Mouse (Mus musculus) cerebral cortex, adult 2 months (tissue): ENCODE results near the gene Ano2.

Experiments
- WGBS: fragments of 180-500 bp; shearing (Covaris S2); methylation state at CpG from one replicate; pipeline ENCODE4 v1.1.7; 2018; 5-methylcytosine and 5-hydroxymethylcytosine counted together

Ano2 gene

GRCm38 (mm10) chr6:125743203-125744100 lies 53.2 kb downstream of the Ano2 start:
- WGBS: 86% methylated on average over 10 of the region's 10 CpGs

DNA sequence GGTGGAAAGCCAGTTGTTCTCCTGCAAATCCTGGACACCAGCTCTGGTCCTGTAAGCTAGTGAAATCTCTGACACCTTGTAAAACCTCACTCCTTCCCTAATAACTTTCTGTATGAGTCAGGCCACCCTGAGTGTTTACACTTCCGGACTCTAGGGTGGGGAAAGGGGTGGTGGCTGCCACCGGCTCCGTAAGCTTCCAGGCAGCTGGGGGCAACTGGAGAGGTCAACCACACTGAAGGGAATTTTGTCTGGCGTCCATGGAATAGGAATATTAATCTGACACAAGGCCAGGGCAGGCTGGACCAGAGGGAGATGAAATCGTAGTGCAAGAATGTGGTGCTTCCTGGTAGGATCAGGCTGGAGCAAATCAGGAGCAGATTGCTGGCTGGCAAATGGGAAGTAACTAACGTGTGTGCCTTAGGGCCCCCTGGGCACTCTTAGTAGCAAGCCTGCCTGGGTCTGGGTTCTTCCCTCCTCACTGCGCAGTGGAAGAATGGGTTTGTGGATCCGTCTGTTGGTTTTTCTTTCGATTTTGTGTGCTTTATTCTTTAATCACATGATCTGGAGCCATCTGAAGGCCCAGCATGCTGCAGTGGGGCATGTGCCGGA lies 57.2 kb downstream of the Ano2 start:
- 82% methylated on average over 10 of the region's 10 CpGs for WGBS

- 68% methylated on average over 3 of the region's 3 CpGs for WGBS
These were observed 58.4 kb downstream of the Ano2 start for GRCm38 (mm10) chr6:125748646-125749045.

GRCm38 (mm10) chr6:125762851-125763519 lies 72.8 kb downstream of the Ano2 start:
- 75% methylated on average over 11 of the region's 11 CpGs for WGBS

DNA sequence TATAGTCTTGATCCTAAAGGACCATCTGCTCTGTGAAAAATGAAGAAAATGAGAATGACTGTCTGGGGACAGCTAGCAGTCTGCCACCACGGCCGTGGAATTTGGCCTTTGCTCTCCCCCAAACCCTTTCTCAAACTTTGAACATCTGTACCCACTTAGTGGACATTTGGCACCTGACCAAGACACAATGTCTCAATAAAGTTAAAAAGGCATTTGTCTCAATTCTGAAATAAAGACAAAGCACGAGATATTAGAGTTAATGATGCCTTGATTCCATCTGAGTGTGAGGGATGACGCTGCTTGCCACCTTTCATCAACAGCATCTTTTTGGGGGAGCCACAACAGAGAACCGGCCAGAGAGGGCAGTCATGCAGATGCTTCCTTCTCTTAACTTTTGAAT lies 83.0 kb downstream of the Ano2 start:
- 59% methylated on average over 5 of the region's 5 CpGs for WGBS

- 56% methylated on average over 5 of the region's 5 CpGs for WGBS
These were observed 86.1 kb downstream of the Ano2 start for GRCm38 (mm10) chr6:125776291-125776690.

DNA sequence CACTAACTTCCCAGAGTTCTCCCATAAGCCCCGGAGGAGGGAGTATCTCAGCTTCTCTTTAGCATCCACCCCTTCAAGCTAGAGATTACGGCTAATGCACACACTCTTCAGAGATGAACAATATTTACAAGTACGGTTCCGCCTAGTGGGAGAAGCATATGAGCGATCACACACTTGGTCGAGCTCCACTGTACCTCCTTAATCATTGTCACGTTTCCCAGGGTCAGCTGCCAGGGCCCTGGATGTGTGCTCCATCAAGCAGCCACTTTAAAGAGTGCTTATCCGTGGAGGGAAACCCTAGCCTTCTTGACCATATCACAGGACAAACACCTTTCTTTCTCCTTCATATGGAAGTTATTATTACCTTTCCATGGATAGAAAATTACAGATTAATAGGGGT lies 112.7 kb downstream of the Ano2 start:
- WGBS: 91% methylated on average over 8 of the region's 8 CpGs

DNA sequence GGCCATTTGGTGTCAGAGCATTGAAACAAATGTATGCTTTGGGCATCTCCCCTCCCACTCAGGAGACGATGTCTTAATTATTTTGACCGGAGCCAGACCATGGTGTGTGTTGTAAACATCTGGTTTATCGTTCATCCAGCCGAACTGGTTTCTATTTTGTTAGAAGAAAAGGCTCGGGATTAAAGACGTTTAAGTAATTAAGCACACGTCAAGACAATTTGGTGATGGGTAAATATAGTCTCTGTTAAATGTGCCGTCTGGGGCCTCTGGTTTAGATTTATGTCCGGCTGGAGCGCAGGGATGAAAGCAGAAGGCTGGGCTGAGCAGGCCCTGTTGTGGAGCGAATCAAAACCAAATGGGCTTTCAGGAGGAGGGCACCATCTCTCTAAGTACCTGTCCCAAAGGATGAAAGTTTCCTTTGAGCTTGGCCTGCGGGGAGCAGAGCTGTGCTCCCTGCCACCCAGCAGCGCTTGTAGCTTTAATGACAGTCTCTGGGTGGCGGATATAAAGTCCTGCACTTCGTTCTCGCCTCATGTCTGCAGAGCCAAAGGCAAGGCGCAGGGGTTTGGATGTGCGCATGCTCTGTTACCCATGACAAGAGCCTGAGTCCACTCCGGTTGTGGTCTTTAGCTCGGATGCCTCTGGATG lies 113.3 kb downstream of the Ano2 start:
- WGBS: 62% methylated on average over 20 of the region's 20 CpGs

DNA sequence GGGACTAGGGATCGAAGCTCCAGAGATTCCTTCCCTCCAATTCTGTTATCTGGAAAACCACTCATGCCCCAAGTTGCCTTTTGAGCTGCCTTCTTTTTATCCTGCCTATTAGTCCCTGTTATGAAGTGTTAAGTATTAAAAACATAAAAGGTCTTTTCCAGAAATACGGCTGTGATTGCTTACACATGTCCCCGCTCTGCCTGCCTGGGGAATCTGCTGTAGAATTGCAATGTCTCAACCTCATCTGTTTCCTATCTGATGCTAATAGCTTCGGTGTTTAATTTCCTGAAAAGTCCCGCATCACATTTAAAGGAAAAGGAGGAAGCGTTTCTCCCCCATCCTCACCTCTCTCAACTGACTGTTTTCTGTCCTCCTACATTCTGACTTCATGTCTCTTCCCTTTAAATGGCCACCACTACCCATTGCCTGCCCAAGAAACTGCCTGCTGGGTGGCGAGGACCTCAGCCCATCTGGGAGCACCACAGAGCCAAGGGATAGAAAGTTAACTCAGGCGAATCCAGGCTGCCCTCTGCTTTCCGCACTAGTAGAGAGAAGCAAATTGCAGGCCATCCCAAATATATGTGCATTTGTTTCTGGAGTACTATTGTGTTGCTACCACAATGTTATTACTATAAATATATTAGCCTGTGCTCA lies 118.9 kb downstream of the Ano2 start:
- 83% methylated on average over 9 of the region's 9 CpGs for WGBS

DNA sequence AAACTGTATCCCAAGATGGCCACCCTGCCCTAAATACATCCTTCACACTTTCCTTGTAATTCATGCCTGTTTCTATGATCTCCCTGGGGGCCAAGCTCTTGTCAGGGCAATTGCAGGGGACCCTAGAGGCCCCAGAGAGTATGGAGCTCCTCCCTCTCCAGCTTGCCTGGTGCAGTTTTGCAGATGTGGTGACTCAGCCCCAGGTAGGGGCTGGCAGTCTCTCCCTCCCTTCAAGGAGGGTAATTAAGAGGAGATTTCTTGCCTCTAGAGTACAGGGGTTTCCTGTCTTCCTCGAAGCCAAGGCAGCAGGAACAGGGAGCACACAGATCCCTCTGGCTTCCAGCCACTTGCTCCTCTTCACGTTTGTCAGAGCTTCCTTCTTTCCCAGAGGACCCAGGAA lies 121.2 kb downstream of the Ano2 start:
- WGBS: 50% methylated on average over 2 of the region's 2 CpGs

DNA sequence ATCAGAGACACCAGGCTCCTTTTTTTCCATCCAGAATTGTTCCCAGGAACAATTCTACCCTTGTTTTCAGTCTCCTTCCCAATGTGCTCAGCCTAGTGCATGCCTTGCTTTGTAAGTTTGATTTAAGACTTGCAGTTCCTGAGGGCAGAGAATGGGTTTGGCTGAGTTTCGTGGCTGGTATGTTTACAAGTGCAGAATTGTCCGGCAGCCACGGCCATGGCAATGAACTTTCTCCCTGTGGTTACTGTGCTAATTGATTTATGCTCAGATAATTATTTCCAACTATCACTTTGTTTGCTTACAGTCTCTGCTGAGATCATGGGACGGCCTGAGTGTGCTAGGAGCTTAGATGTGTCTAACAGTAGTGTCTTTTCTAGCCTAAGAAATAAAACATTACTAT lies 147.9 kb downstream of the Ano2 start:
- WGBS: 72% methylated on average over 4 of the region's 4 CpGs

DNA sequence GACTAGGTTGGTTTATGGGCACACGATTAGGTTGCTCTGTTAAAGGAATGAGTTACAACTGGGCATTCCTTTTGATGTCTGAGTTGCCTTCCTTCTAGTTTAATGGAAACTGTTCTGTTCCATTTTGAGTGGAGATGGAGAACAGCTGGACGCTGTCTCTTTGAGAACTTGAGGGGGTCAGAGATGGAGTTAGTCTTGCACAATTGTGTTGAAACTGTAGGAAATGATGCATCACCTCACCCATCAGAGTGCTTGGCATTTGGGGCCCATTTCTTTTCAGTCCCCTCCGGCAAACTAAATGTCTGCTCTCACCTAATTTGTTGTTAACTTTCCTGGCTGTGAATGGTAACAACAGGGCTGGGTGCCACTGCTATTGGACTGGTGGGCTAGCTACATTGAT lies 151.1 kb downstream of the Ano2 start:
- 87% methylated on average over 3 of the region's 3 CpGs for WGBS

DNA sequence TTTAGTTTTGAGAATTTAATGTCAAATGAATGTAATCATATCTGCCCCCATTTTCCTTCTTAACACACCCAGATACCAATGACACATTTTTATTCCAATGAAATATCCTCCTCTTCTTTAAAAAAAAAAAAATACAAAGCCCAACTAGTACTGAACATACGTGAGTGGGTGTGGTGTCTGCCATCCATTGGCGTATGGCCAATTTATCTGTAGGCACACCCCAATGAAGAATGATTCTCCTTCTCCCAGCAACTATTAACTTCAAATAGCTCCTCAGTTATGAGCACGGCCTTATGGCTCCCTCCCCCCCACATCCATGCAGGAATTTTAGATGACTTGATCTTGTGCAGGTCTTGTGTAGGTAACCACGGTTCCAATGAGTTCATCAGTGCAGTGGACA lies 161.0 kb downstream of the Ano2 start:
- WGBS: 72% methylated on average over 4 of the region's 4 CpGs

DNA sequence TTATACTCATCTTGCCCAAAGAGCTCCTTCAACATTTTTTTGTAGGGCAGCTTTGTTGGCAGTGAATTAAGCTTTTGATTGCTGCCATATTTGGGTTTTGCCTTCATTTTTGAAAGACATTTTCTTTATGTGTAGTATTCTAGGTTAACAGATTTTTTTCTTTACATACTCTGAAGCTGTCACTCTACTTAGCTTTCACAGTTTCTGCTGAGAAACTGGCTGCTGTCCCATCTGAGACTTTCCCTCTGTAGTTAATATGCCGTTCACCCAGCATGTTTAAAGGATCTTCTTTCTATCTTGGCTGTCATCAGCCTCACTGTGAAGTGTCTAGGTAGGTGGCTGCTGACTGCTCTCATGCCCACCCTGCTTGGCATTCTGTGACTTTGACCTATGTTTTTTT lies 168.1 kb downstream of the Ano2 start:
- WGBS: 46% methylated on average over 1 of the region's 1 CpGs

GRCm38 (mm10) chr6:125868516-125868915 lies 178.3 kb downstream of the Ano2 start:
- 38% methylated on average over 2 of the region's 2 CpGs for WGBS

- 65% methylated on average over 4 of the region's 4 CpGs for WGBS
These were observed 181.3 kb downstream of the Ano2 start for GRCm38 (mm10) chr6:125871482-125871881.

DNA sequence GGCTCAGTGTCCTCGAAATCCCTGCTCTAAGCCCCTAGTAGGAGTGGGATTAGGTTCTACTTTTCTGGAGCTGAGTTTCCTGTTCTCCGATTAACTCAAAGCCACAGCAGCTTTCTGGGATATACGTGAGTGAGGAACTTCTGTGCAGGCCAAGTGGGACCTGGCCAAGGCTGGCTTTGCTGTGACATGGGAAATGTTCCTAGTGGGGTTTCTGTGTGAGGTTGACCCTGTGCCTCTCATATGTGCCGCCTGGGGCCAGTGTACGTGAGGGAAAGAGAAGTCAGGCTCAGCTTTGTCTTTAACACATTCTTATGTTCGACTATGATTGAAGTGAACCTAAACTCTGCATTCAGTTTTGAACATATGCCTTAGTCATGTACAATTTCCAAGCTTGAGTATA lies 184.5 kb downstream of the Ano2 start:
- WGBS: 88% methylated on average over 6 of the region's 6 CpGs

DNA sequence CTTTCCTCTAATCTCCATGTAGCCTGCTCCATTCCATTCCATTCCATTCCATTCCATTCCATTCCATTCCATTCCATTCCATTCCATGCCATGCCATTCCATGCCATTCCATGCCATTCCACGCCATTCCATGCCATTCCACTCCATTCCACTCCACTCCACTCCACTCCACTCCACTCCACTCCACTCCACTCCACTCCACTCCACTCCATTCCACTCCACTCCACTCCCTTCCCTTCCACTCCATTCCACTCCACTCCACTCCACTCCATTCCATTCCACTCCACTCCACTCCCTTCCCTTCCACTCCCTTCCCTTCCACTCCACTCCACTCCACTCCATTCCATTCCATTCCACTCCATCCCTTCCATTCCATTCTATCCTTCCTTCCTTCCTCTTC lies 186.7 kb downstream of the Ano2 start:
- 86% methylated on average over 1 of the region's 1 CpGs for WGBS

- 83% methylated on average over 2 of the region's 2 CpGs for WGBS
These were observed 188.5 kb downstream of the Ano2 start for GRCm38 (mm10) chr6:125878671-125879070.

- WGBS: 92% methylated on average over 7 of the region's 7 CpGs
These were observed 189.1 kb downstream of the Ano2 start for GRCm38 (mm10) chr6:125879306-125879705.

DNA sequence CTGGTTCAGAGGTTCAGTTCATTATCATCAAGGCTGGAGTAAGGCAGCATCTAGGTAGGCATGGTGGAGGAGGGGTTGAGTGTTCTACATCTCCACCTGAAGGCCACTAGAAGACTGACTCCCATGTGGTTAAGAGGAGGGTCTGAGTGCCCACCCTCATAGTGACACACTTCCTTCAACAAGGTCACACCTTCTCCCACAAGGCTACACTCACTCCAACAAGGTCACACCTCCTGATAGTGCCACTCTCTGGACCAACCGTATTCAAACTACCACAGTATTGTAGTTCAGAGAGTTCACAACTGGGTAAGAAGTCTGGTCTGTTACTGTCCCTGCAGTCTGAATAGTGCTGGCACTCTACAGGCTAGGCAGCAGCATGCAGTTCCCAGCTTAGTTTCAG lies 198.4 kb downstream of the Ano2 start:
- 95% methylated on average over 1 of the region's 1 CpGs for WGBS

- 84% methylated on average over 3 of the region's 3 CpGs for WGBS
These were observed 204.1 kb downstream of the Ano2 start for GRCm38 (mm10) chr6:125894340-125894739.
